Mouse (Mus musculus): ENCODE results near the gene Chst1. TPM values are rescaled to one million over a fixed set of nuclear protein-coding genes. Genes with fewer than 3 reads are reported as not detected.

Gene Chst1
- polyA plus RNA-seq (2017; shearing (Covaris generic)): 0.38 TPM

GRCm38 (mm10) chr2:92599487-92600347 is at the start of gene Chst1:
Gene Chst1 (plus strand): TSS chr2:92599707.

Other genes with a start within 250 kb of the Chst1 start
- 42.1 TPM for gene Pex16, start 225.0 kb upstream of the Chst1 start, polyA plus RNA-seq (2017; shearing (Covaris generic))
- not detected for gene Large2, start 224.8 kb upstream of the Chst1 start, polyA plus RNA-seq (2017; shearing (Covaris generic))
- gene 1700029I15Rik, start 217.2 kb upstream of the Chst1 start, polyA plus RNA-seq (2017; shearing (Covaris generic)): 1.6 TPM
- gene Mapk8ip1, start 198.4 kb upstream of the Chst1 start, polyA plus RNA-seq (2017; shearing (Covaris generic)): 0.40 TPM
- gene Cry2, start 165.7 kb upstream of the Chst1 start, polyA plus RNA-seq (2017; shearing (Covaris generic)): 21.9 TPM
- 14.1 TPM for gene Slc35c1, start 139.2 kb upstream of the Chst1 start, polyA plus RNA-seq (2017; shearing (Covaris generic))

Data from effector memory CD4-positive, alpha-beta T cell, adult 7 months (primary cell).